Mouse (Mus musculus) kidney, embryonic 15.5 days (tissue): ENCODE data around the gene Sowahb. TPM values are rescaled to one million over a fixed set of nuclear protein-coding genes. Genes with fewer than 3 reads are reported as not detected.
A peak's percentile ranks its signal among the peaks of the same experiment; 100 is the strongest.

Experiments
- ATAC-seq: fragments of 200-750 bp; cut with Nextera tagmentation; replicated peaks from 2 replicates; pipeline ENCODE4 v1.8.0; 2017; ENCODE audit warnings: moderate TSS enrichment; ENCODE audit not compliant: low FRiP score
- H3K27ac ChIP-seq: fragments of 300-500 bp; sonication (generic); 2 replicates; pipeline ENCODE4 v1.5.1; 2015; ENCODE audit warnings: mild to moderate bottlenecking, inconsistent platforms
- H3K27me3 ChIP-seq: fragments of 300-500 bp; sonication (generic); 2 replicates; pipeline ENCODE4 v1.6.1; 2015; ENCODE audit warnings: inconsistent platforms
- H3K36me3 ChIP-seq: fragments of 300-500 bp; sonication (generic); 2 replicates; pipeline ENCODE4 v1.6.1; 2015; ENCODE audit warnings: inconsistent platforms
- H3K4me1 ChIP-seq: fragments of 300-500 bp; sonication (generic); 2 replicates; pipeline ENCODE4 v1.6.1; 2015; ENCODE audit warnings: inconsistent platforms
- H3K4me2 ChIP-seq: fragments of 300-500 bp; sonication (generic); 2 replicates; pipeline ENCODE4 v1.6.1; 2015; ENCODE audit warnings: moderate library complexity, mild to moderate bottlenecking, inconsistent platforms
- H3K4me3 ChIP-seq: fragments of 300-500 bp; sonication (generic); replicated peaks from 2 replicates; pipeline ENCODE4 v1.5.1; 2015; ENCODE audit warnings: mild to moderate bottlenecking, inconsistent platforms
- H3K9ac ChIP-seq: fragments of 300-500 bp; sonication (generic); 2 replicates; pipeline ENCODE4 v1.6.1; 2015; ENCODE audit warnings: mild to moderate bottlenecking, inconsistent platforms
- H3K9me3 ChIP-seq: fragments of 300-500 bp; sonication (generic); replicated peaks from 2 replicates; pipeline ENCODE4 v1.6.1; 2016; ENCODE audit warnings: inconsistent platforms
- WGBS: fragments of 180-500 bp; shearing (Covaris S2); methylation state at CpG from one replicate; pipeline ENCODE4 v1.1.7; 2015; ENCODE audit warnings: mixed read lengths; 5-methylcytosine and 5-hydroxymethylcytosine counted together
- polyA plus RNA-seq: library from polyadenylated mRNA; unstranded; fragments of >200 nt; fragmentation: Nextera tagmentation; extraction: Ambion mirVana; gene quantifications from 2 replicates; pipeline ENCODE4 v1.2.1, GENCODE M21; 2015

Gene Sowahb
- 1.4 and 1.5 TPM in 2 replicates for polyA plus RNA-seq

- Histone ChIP-seq H3K4me3 (peak within 1 kb of the TSS; percentile 60), H3K9ac (peak within 1 kb of the TSS; percentile 48), H3K27me3 (peaks cover 69% of the 10 kb centered on the region), H3K4me1 (peaks cover 42% of the 10 kb centered on the region), H3K4me2 (peak within 1 kb of the TSS; percentile 96), H3K36me3 (no peaks in the 10 kb centered on the region), H3K27ac (peak within 1 kb of the TSS; percentile 48), H3K9me3 (no peaks in the 10 kb centered on the region)
- peak; percentile 91 for ATAC-seq
- whole genome bisulfite sequencing: under 1% methylated on average over 68 of the region's 68 CpGs
Observed at GRCm38 (mm10) chr5:93044584-93045370, at the start of gene Sowahb. Sowahb (minus strand) TSS chr5:93045022.

- under 1% methylated on average over 50 of the region's 50 CpGs for WGBS
- no peaks in the 10 kb centered on the region for H3K27me3 ChIP-seq
- peaks cover 61% of the 10 kb centered on the region for H3K4me1 ChIP-seq
- no peaks in the 10 kb centered on the region for H3K36me3 ChIP-seq
- H3K9ac ChIP-seq: peak overlapping the region; percentile 81
- peak overlapping the region; percentile 94 for H3K4me2 ChIP-seq
- H3K9me3 ChIP-seq: no peaks in the 10 kb centered on the region
- peak; percentile 45 for ATAC-seq
- H3K4me3 ChIP-seq: peak overlapping the region; percentile 86
- peak overlapping the region; percentile 93 for H3K27ac ChIP-seq
Observed at GRCm38 (mm10) chr5:93093638-93094527, 49.1 kb upstream of the Sowahb start.

GRCm38 (mm10) chr5:93092857-93093622 lies 48.2 kb upstream of the Sowahb start, which contains the start of gene Sept11:
Sept11 (plus strand) TSS chr5:93093437.
- under 1% methylated on average over 63 of the region's 63 CpGs for WGBS
- peak; percentile 92 for ATAC-seq
- Histone ChIP-seq H3K9ac (peak within 1 kb of the TSS; percentile 81), H3K4me1 (peaks cover 53% of the 10 kb centered on the region), H3K4me2 (peak within 1 kb of the TSS; percentile 94), H3K36me3 (no peaks in the 10 kb centered on the region), H3K4me3 (peak within 1 kb of the TSS; percentile 86), H3K27me3 (no peaks in the 10 kb centered on the region), H3K27ac (peak within 1 kb of the TSS; percentile 93), H3K9me3 (no peaks in the 10 kb centered on the region)

GRCm38 (mm10) chr5:93092147-93092781 lies 47.4 kb upstream of the Sowahb start:
- peak overlapping the region; percentile 94 for H3K4me2 ChIP-seq
- peak; percentile 20; the same call in 1 of the 2 replicates for ATAC-seq
- H3K4me1 ChIP-seq: peaks cover 45% of the 10 kb centered on the region
- H3K9ac ChIP-seq: peak overlapping the region; percentile 81
- peak overlapping the region; percentile 93 for H3K27ac ChIP-seq
- H3K36me3 ChIP-seq: no peaks in the 10 kb centered on the region
- 3% methylated on average over 28 of the region's 28 CpGs for WGBS
- H3K27me3 ChIP-seq: no peaks in the 10 kb centered on the region
- no peaks in the 10 kb centered on the region for H3K9me3 ChIP-seq
- H3K4me3 ChIP-seq: peak overlapping the region; percentile 86

- 53% methylated on average over 3 of the region's 3 CpGs for WGBS
Observed at GRCm38 (mm10) chr5:93091266-93091665, 46.4 kb upstream of the Sowahb start.

GRCm38 (mm10) chr5:93085900-93086299 lies 41.1 kb upstream of the Sowahb start:
- H3K9me3 ChIP-seq: no peaks in the 10 kb centered on the region
- no peaks in the 10 kb centered on the region for H3K27me3 ChIP-seq
- no peaks in the 10 kb centered on the region for H3K36me3 ChIP-seq
- no peak overlapping the region for H3K4me2 ChIP-seq
- no peak overlapping the region for H3K9ac ChIP-seq
- WGBS: 88% methylated on average over 4 of the region's 4 CpGs
- no peak overlapping the region for H3K4me3 ChIP-seq
- peaks cover under 1% of the 10 kb centered on the region for H3K4me1 ChIP-seq
- H3K27ac ChIP-seq: no peak overlapping the region
- ATAC-seq: 0 out of 2 replicates have a peak, but pooled peaks have one; percentile 43

More at GRCm38 (mm10) chr5:93091266-93091665, 46.4 kb upstream of the Sowahb start:
- H3K27me3 ChIP-seq: no peaks in the 10 kb centered on the region
- H3K4me1 ChIP-seq: peaks cover 35% of the 10 kb centered on the region
- no peak for ATAC-seq
- H3K4me2 ChIP-seq: peak overlapping the region; percentile 94
- H3K9ac ChIP-seq: no peak overlapping the region
- no peak overlapping the region for H3K27ac ChIP-seq
- H3K36me3 ChIP-seq: no peaks in the 10 kb centered on the region
- no peaks in the 10 kb centered on the region for H3K9me3 ChIP-seq
- peak overlapping the region; percentile 86 for H3K4me3 ChIP-seq

- 51% methylated on average over 4 of the region's 4 CpGs for WGBS
- H3K9me3 ChIP-seq: no peaks in the 10 kb centered on the region
Observed at GRCm38 (mm10) chr5:93085015-93085598, 40.3 kb upstream of the Sowahb start.

GRCm38 (mm10) chr5:93079596-93079995 lies 34.8 kb upstream of the Sowahb start:
- H3K4me2 ChIP-seq: no peak overlapping the region
- no peak overlapping the region for H3K9ac ChIP-seq
- H3K27ac ChIP-seq: no peak overlapping the region
- ATAC-seq: no peak
- no peaks in the 10 kb centered on the region for H3K4me1 ChIP-seq
- no peaks in the 10 kb centered on the region for H3K27me3 ChIP-seq
- no peak overlapping the region for H3K4me3 ChIP-seq
- H3K9me3 ChIP-seq: 0 out of 2 replicates have a peak, but pooled peaks cover 3% of the 10 kb centered on the region
- no peaks in the 10 kb centered on the region for H3K36me3 ChIP-seq
- 72% methylated on average over 3 of the region's 3 CpGs for WGBS

More at GRCm38 (mm10) chr5:93085015-93085598, 40.3 kb upstream of the Sowahb start:
- Histone ChIP-seq H3K9ac (no peak overlapping the region), H3K4me1 (no peaks in the 10 kb centered on the region), H3K27ac (no peak overlapping the region), H3K4me2 (no peak overlapping the region), H3K36me3 (no peaks in the 10 kb centered on the region), H3K27me3 (no peaks in the 10 kb centered on the region), H3K4me3 (no peak overlapping the region)
- no peak for ATAC-seq

GRCm38 (mm10) chr5:93077661-93078323 lies 33.0 kb upstream of the Sowahb start:
- Histone ChIP-seq H3K4me2 (no peak overlapping the region), H3K9me3 (0 out of 2 replicates have a peak, but pooled peaks cover 3% of the 10 kb centered on the region), H3K27me3 (no peaks in the 10 kb centered on the region), H3K36me3 (no peaks in the 10 kb centered on the region), H3K9ac (no peak overlapping the region), H3K4me1 (no peaks in the 10 kb centered on the region), H3K27ac (no peak overlapping the region), H3K4me3 (no peak overlapping the region)
- WGBS: 82% methylated on average over 7 of the region's 7 CpGs
- no peak for ATAC-seq

- Histone ChIP-seq H3K27ac (no peak overlapping the region), H3K4me3 (no peak overlapping the region), H3K4me1 (no peaks in the 10 kb centered on the region), H3K27me3 (no peaks in the 10 kb centered on the region), H3K9ac (no peak overlapping the region), H3K36me3 (no peaks in the 10 kb centered on the region), H3K9me3 (no peaks in the 10 kb centered on the region), H3K4me2 (no peak overlapping the region)
- no peak for ATAC-seq
- 91% methylated on average over 4 of the region's 4 CpGs for WGBS
Observed at GRCm38 (mm10) chr5:93060865-93061264, 16.0 kb upstream of the Sowahb start.
